Mouse (Mus musculus): ENCODE data around the gene Il17c.

- TF ChIP-seq POLR2A (IDR thresholded peaks at IDR 0.05; ENCODE audit: low read depth, low read length) (no peak), CTCF (IDR thresholded peaks at IDR 0.05; ENCODE audit: borderline replicate concordance, insufficient read depth, low read length) (no peak)
These were observed 1.8 kb upstream of the Il17c start for GRCm38 (mm10) chr8:122419881-122420555.

Measured in embryonic fibroblast, embryonic 13.5 days (primary cell).